Mouse (Mus musculus): ENCODE results near the gene Oas1f. TPM values are rescaled to one million over a fixed set of nuclear protein-coding genes. Genes with fewer than 3 reads are reported as not detected.
A peak's percentile ranks its signal among the peaks of the same experiment; 100 is the strongest.
"Not testable (repeated sequence)": the region's sequence is repeated elsewhere in the genome, so short reads cannot be mapped to it uniquely, and the experiment has no call there.

Gene Oas1f
- not detected in 2 replicates for polyA plus RNA-seq (2015; fragmentation: Nextera tagmentation; extraction: Ambion mirVana)

DNA sequence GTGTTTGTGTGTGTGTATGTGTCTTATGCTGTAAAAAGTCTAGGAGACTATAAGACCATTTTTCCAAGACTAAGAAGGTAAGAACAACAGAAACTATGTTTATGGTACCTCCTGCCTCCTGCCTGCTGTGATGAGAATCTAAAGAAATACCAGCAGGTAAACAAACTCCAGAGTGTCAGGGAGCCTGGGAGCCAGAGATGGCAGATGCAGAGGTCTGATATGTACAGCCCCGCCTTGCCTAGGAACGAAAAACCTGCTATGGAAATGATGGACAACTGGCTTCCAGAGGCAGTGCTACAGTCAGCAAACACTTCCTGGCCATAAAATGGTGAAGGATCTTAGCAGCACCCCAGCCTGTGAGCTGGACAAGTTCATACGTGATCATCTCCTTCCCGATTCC, at the start of gene Oas1f:
Oas1f (plus strand) TSS at position 301 of the 400 bp plus-strand sequence.
- H3K27ac ChIP-seq (ENCODE audit: low read depth, low read length), result no peak within 1 kb of the TSS
- H3K27me3 ChIP-seq (replicated peaks; ENCODE audit: control insufficient read depth, insufficient read depth, low read length), result no peaks in the 10 kb centered on the region
- H3K4me1 ChIP-seq (ENCODE audit: control insufficient read depth, insufficient read depth, low read depth, low read length), result no peaks in the 10 kb centered on the region
- H3K36me3 ChIP-seq (ENCODE audit: control insufficient read depth, insufficient read depth, low read length), result no peaks in the 10 kb centered on the region
- H3K4me2 ChIP-seq (ENCODE audit: low read length), result no peak within 1 kb of the TSS
- WGBS, result 84% methylated on average over 4 of the region's 4 CpGs
- no peak for ATAC-seq
- no peaks in the 10 kb centered on the region for H3K9me3 ChIP-seq (ENCODE audit: control insufficient read depth, low read length)
- no peak within 1 kb of the TSS for H3K9ac ChIP-seq (ENCODE audit: low read depth, low read length)
- no peak within 1 kb of the TSS for H3K4me3 ChIP-seq (ENCODE audit: low read length)

DNA sequence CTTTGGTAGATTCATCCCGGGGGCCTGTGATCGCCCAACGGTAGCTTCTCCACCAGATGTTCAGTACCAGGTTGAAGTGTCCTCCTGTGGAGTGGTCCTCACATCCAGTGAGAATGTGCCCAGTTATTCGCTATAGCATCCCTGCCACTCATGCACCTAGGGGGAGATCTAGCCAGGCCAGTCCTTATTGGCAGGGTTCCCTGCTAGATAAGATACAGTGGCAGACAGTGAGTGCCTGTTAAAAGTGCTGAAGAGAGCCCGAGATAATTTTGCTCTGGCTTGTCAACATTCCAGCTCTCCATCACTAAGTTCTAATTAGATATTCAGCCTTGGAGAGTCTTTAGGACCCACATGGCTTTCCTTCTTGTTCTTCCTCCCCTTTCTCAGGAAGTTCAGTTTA, 49.0 kb upstream of the Oas1f start:
- not testable (repeated sequence) for H3K4me1 ChIP-seq (ENCODE audit: control insufficient read depth, insufficient read depth, low read depth, low read length); H3K27me3 ChIP-seq (replicated peaks; ENCODE audit: control insufficient read depth, insufficient read depth, low read length); H3K4me2 ChIP-seq (ENCODE audit: low read length); H3K27ac ChIP-seq (ENCODE audit: low read depth, low read length); H3K9me3 ChIP-seq (ENCODE audit: control insufficient read depth, low read length); ATAC-seq; H3K9ac ChIP-seq (ENCODE audit: low read depth, low read length); H3K36me3 ChIP-seq (ENCODE audit: control insufficient read depth, insufficient read depth, low read length); H3K4me3 ChIP-seq (ENCODE audit: low read length)
- 83% methylated on average over 5 of the region's 5 CpGs for WGBS

DNA sequence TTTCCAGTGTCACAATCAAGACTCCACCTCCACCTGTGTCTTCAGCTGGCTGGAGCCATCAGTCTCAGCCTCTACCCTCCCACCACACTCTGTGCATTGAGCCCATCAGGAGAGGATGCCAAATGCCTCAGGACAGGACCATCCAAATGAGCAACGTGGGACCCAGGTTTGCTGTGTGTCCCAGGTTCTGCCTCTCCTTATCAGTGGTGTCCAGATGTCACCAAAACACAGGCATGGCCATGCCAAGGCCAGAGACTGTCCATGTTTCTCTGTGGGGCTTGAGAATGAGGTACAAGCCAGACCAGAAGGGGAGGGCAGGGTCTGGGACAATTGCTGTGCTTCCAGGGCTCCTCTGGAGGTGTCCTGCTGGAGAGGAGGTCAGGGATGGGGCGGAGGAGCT, 48.2 kb upstream of the Oas1f start:
- H3K27ac ChIP-seq (ENCODE audit: low read depth, low read length); H3K4me3 ChIP-seq (ENCODE audit: low read length); H3K4me2 ChIP-seq (ENCODE audit: low read length); H3K27me3 ChIP-seq (replicated peaks; ENCODE audit: control insufficient read depth, insufficient read depth, low read length); H3K9me3 ChIP-seq (ENCODE audit: control insufficient read depth, low read length); H3K36me3 ChIP-seq (ENCODE audit: control insufficient read depth, insufficient read depth, low read length); H3K4me1 ChIP-seq (ENCODE audit: control insufficient read depth, insufficient read depth, low read depth, low read length); ATAC-seq; H3K9ac ChIP-seq (ENCODE audit: low read depth, low read length): not testable (repeated sequence)
- 50% methylated on average over 1 of the region's 2 CpGs for WGBS

DNA sequence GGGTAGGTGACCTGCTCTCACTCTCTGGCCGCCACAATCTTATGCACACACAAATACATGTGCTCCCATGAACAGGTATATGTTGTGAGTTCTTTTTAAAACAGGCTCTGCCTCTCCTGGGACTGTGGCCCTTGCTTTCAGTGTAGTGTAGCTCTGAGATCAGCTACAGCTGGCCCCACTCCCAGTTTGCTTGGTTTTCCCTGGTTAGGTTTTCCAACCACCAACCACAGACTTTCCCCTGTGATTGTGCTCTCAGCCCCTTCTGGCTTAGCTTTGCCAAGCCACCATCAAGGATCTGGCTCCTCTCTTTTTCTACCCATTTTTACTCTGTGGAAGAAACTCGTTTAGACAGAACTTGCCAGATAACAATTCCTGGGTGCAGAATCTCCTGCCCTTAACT, 43.6 kb upstream of the Oas1f start:
- 70% methylated on average over 2 of the region's 2 CpGs for WGBS
- H3K4me2 ChIP-seq (ENCODE audit: low read length), result no peak overlapping the region
- H3K27me3 ChIP-seq (replicated peaks; ENCODE audit: control insufficient read depth, insufficient read depth, low read length), result no peaks in the 10 kb centered on the region
- H3K9ac ChIP-seq (ENCODE audit: low read depth, low read length), result no peak overlapping the region
- no peak overlapping the region for H3K4me3 ChIP-seq (ENCODE audit: low read length)
- H3K9me3 ChIP-seq (ENCODE audit: control insufficient read depth, low read length), result peaks cover 2% of the 10 kb centered on the region; the same call in 1 of the 2 replicates
- no peaks in the 10 kb centered on the region for H3K4me1 ChIP-seq (ENCODE audit: control insufficient read depth, insufficient read depth, low read depth, low read length)
- ATAC-seq, result no peak
- no peaks in the 10 kb centered on the region for H3K36me3 ChIP-seq (ENCODE audit: control insufficient read depth, insufficient read depth, low read length)
- H3K27ac ChIP-seq (ENCODE audit: low read depth, low read length), result no peak overlapping the region

DNA sequence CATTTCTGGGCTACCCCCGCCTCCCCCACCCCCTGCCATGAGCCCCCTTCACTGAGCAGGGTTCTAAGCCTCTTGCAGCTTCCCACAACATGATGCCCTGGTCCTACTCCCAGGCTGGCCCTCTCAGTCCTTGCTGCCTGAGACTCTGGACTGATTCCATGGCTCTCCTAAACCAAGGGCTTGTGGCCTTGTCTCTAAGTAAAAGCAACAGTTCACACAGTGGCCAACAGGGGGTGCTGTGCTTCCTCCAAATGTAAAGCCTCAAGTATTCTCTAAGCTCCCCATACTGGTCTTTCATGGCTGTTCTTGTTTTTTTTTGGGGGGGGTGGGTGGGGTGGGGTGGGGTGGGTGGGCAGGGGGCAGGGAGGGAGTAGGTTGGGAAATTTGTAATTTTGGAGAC, 40.7 kb upstream of the Oas1f start:
- 100% methylated on average over 1 of the region's 1 CpGs for WGBS
- Histone ChIP-seq H3K4me1 (ENCODE audit: control insufficient read depth, insufficient read depth, low read depth, low read length) (no peaks in the 10 kb centered on the region), H3K4me3 (ENCODE audit: low read length) (no peak overlapping the region), H3K36me3 (ENCODE audit: control insufficient read depth, insufficient read depth, low read length) (no peaks in the 10 kb centered on the region), H3K9ac (ENCODE audit: low read depth, low read length) (no peak overlapping the region), H3K27me3 (replicated peaks; ENCODE audit: control insufficient read depth, insufficient read depth, low read length) (no peaks in the 10 kb centered on the region), H3K4me2 (ENCODE audit: low read length) (no peak overlapping the region), H3K27ac (ENCODE audit: low read depth, low read length) (no peak overlapping the region), H3K9me3 (ENCODE audit: control insufficient read depth, low read length) (peaks cover 2% of the 10 kb centered on the region; the same call in 1 of the 2 replicates)
- ATAC-seq, result no peak

DNA sequence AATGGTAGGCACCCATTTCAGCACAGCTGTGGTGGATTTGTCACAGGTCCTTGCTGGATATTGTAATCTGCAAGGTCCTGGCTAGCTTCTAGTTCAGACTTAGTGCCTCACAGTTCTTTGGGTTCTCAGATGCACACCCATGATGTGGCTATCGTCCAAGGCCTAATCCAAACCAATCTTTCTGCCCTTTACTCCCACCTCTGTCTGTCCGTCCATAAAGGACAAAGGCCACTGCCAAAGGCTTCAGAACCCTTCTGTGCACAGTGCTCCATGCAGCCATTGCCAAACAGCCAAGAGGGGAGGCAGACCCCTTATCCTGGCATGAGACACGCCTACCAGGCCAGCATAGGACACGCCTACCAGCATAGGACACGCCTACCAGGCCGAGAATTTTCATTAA, 38.0 kb upstream of the Oas1f start:
- 41% methylated on average over 6 of the region's 6 CpGs for WGBS
- ATAC-seq, result no peak
- H3K9ac ChIP-seq (ENCODE audit: low read depth, low read length), result no peak overlapping the region
- no peaks in the 10 kb centered on the region for H3K36me3 ChIP-seq (ENCODE audit: control insufficient read depth, insufficient read depth, low read length)
- no peak overlapping the region for H3K4me2 ChIP-seq (ENCODE audit: low read length)
- no peak overlapping the region for H3K4me3 ChIP-seq (ENCODE audit: low read length)
- H3K9me3 ChIP-seq (ENCODE audit: control insufficient read depth, low read length), result peaks cover 2% of the 10 kb centered on the region; the same call in 1 of the 2 replicates
- H3K4me1 ChIP-seq (ENCODE audit: control insufficient read depth, insufficient read depth, low read depth, low read length), result peaks cover 7% of the 10 kb centered on the region
- no peaks in the 10 kb centered on the region for H3K27me3 ChIP-seq (replicated peaks; ENCODE audit: control insufficient read depth, insufficient read depth, low read length)
- H3K27ac ChIP-seq (ENCODE audit: low read depth, low read length), result no peak overlapping the region

DNA sequence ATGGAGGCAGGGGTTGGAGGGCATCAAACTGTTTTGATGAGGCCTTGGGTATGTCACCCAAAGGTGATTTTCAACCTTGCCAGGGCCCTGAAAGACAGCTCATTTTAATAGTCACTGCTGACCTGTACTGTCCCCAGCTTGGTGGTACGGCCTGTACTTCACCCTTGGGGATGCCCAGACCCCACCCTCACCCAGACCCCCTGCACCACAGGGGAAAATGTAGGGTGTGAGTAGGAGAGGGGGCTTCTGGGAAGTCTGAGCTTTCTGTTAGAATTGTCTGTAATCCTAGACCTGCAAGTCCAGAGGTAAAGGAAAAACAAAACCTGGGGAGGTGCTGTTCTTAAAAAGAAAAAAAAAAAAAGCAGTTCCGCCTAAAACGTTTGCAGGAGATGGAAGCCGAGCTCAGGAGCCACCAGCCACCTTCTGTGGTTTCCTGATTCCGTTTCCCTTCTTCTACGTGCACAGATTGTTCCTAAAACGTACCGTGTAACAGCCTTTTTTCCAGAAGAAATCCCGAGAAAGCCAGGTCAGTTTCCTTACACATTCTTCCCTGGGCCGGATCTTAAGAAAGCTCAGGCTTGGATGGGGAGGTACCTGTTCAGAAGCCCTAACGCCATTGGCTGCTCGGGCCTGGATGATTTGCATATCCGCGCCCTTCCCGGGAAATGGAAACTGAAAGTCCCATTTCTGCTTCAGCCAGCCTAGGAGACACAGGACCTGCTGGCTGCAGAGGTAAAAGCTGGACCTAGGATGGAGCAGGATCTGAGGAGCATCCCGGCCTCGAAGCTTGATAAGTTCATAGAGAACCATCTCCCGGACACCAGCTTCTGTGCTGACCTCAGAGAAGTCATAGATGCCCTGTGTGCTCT, 35.0 kb upstream of the Oas1f start, which contains the start of gene Oas1c:
Oas1c (minus strand) TSS at position 564 of the 869 bp plus-strand sequence.
- 3% methylated on average over 18 of the region's 18 CpGs for WGBS
- Histone ChIP-seq H3K27ac (ENCODE audit: low read depth, low read length) (peak within 1 kb of the TSS; percentile 77), H3K27me3 (replicated peaks; ENCODE audit: control insufficient read depth, insufficient read depth, low read length) (no peaks in the 10 kb centered on the region), H3K4me2 (ENCODE audit: low read length) (peak within 1 kb of the TSS; percentile 51), H3K9me3 (ENCODE audit: control insufficient read depth, low read length) (no peaks in the 10 kb centered on the region), H3K9ac (ENCODE audit: low read depth, low read length) (peak within 1 kb of the TSS; percentile 28), H3K4me1 (ENCODE audit: control insufficient read depth, insufficient read depth, low read depth, low read length) (peaks cover 7% of the 10 kb centered on the region), H3K36me3 (ENCODE audit: control insufficient read depth, insufficient read depth, low read length) (no peaks in the 10 kb centered on the region), H3K4me3 (ENCODE audit: low read length) (peak within 1 kb of the TSS; percentile 29)
- ATAC-seq, result peak; percentile 94

DNA sequence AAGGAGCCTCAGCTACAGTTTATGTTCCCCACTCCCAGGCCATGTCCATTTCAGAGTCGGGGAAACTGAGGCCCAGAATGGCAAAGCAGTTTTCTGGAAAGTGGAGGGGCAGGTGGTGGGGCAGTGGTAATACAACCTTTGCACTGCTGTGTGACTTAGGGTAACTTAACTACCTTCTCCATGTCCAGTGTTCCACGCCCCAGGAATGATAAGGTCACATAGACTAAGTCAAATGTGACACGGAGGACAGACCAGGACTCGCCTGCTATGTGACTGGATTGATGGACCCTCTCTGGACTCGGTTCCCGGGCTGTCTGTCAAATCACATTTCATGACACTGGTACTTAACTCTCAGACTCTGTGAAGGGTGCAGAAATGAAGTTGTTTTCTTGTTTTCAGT, 34.1 kb upstream of the Oas1f start:
- Histone ChIP-seq H3K36me3 (ENCODE audit: control insufficient read depth, insufficient read depth, low read length) (no peaks in the 10 kb centered on the region), H3K9ac (ENCODE audit: low read depth, low read length) (peak overlapping the region; percentile 28), H3K4me3 (ENCODE audit: low read length) (no peak overlapping the region; the same call in 1 of the 2 replicates), H3K4me1 (ENCODE audit: control insufficient read depth, insufficient read depth, low read depth, low read length) (peaks cover 7% of the 10 kb centered on the region), H3K9me3 (ENCODE audit: control insufficient read depth, low read length) (no peaks in the 10 kb centered on the region), H3K27me3 (replicated peaks; ENCODE audit: control insufficient read depth, insufficient read depth, low read length) (no peaks in the 10 kb centered on the region), H3K27ac (ENCODE audit: low read depth, low read length) (no peak overlapping the region), H3K4me2 (ENCODE audit: low read length) (peak overlapping the region; percentile 51)
- 81% methylated on average over 6 of the region's 6 CpGs for WGBS
- no peak for ATAC-seq

DNA sequence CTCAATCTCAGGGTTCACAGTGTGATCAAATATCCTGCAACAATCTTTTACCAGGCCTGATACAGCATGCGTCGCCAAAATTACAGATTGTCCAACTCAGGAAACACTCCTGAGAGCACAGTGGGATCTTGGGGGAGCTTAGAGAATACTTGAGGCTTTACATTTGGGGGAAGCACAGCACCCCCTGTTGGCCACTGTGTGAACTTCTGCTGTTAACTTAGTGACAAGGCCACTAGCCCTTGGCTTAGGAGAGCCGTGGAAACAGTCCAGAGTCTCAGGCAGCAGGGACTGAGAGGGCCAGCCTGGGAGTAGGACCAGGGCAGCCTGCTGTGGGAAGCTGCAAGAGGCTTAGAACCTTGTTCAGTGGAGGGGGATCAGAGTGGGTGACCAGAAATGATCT, 31.2 kb upstream of the Oas1f start:
- no peak overlapping the region for H3K9ac ChIP-seq (ENCODE audit: low read depth, low read length)
- peaks cover 7% of the 10 kb centered on the region for H3K4me1 ChIP-seq (ENCODE audit: control insufficient read depth, insufficient read depth, low read depth, low read length)
- no peak overlapping the region for H3K4me3 ChIP-seq (ENCODE audit: low read length)
- no peak overlapping the region for H3K4me2 ChIP-seq (ENCODE audit: low read length)
- 68% methylated on average over 3 of the region's 3 CpGs for WGBS
- H3K27ac ChIP-seq (ENCODE audit: low read depth, low read length), result no peak overlapping the region
- H3K27me3 ChIP-seq (replicated peaks; ENCODE audit: control insufficient read depth, insufficient read depth, low read length), result no peaks in the 10 kb centered on the region
- peaks cover 13% of the 10 kb centered on the region for H3K9me3 ChIP-seq (ENCODE audit: control insufficient read depth, low read length)
- no peak for ATAC-seq
- H3K36me3 ChIP-seq (ENCODE audit: control insufficient read depth, insufficient read depth, low read length), result no peaks in the 10 kb centered on the region
